Mouse (Mus musculus) bone marrow, adult 2 months (tissue): ENCODE measurements around the gene Scyl2.

Experiments
- CTCF ChIP-seq: fragments of 200-500 bp; IDR thresholded peaks from 2 replicates; pipeline ENCODE4 v1.5.1; 2011; ENCODE audit warnings: low read length, control low read depth; ENCODE audit not compliant: control insufficient read depth, insufficient read depth
- POLR2A ChIP-seq: fragments of 200-500 bp; IDR thresholded peaks from 2 replicates; pipeline ENCODE4 v1.6.1; 2011; ENCODE audit warnings: low read depth, mild to moderate bottlenecking, control low read depth, low read length, borderline replicate concordance; ENCODE audit not compliant: control insufficient read depth

DNA sequence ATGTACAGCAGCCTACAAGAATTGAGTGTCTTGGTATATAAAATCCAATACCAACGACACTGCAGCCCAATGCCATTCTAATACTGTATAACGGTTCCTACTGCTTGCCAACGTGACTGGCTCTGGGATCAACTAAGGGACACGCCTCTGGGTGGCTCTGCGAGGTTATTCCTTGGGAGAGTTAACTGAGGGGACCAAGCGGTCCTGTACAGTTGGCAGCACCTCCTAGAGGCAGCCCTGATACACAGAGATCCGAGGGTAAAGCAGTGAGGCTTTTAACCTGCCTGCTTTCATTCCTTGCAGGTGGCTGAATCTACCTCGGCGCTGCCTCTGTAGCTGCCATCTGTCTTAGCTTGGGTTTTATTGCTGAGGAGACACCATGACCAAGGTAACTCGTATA, 3.1 kb downstream of the Scyl2 start:
- TF ChIP-seq POLR2A (no peak), CTCF (no peak)
